In genomic region chr2:6312764-6313163, GRCm38 (mm10) we compare ENCODE assay signal across 28 mouse cellular contexts.
"Had no signal": no experiment of that assay in that cellular context is flagged by ENCODE, and none has a peak within 500 bp of the region (broad histone marks: within the 10 kb centered on the region; RNA-seq: fewer than 3 reads in every experiment).

No protein-coding gene starts in this region.

- H3K27me3 ChIP-seq: embryonic facial prominence, embryonic 12.5 days; embryonic facial prominence, embryonic 13.5 days; embryonic facial prominence, embryonic 15.5 days; forebrain, embryonic 12.5 days; forebrain, embryonic 13.5 days; forebrain, embryonic 15.5 days had no signal

- H3K27ac ChIP-seq: embryonic facial prominence, embryonic 10.5 days; embryonic facial prominence, embryonic 12.5 days; embryonic facial prominence, embryonic 13.5 days; embryonic facial prominence, embryonic 15.5 days; forebrain, embryonic 10.5 days; forebrain, embryonic 12.5 days; forebrain, embryonic 13.5 days; forebrain, embryonic 15.5 days; gastrocnemius, adult 2 months had no signal

- DNase-seq: cerebellum, adult 18-20 months; cerebellum, adult 2 months; cerebellum, adult 8-10 months; cerebellum, adult 9-10 months; cerebellum, adult 9-11 months; cerebellum, postnatal 10 days; cerebellum, postnatal 14 days; cerebellum, postnatal 25 days; cerebellum, postnatal 36 days; embryo, embryonic 11 days; forebrain, postnatal 0 days; gastrocnemius, adult 2 months; gastrocnemius, postnatal 10 days; gastrocnemius, postnatal 14 days; gastrocnemius, postnatal 25 days; gastrocnemius, postnatal 36 days; heart, adult 11 months had no signal

- H3K9me3 ChIP-seq: embryonic facial prominence, embryonic 10.5 days; embryonic facial prominence, embryonic 12.5 days; embryonic facial prominence, embryonic 13.5 days; embryonic facial prominence, embryonic 15.5 days; forebrain, embryonic 10.5 days; forebrain, embryonic 12.5 days; forebrain, embryonic 13.5 days; forebrain, embryonic 15.5 days had no signal

- H3K4me2 ChIP-seq: embryonic facial prominence, embryonic 12.5 days; embryonic facial prominence, embryonic 13.5 days; embryonic facial prominence, embryonic 15.5 days; forebrain, embryonic 12.5 days; forebrain, embryonic 13.5 days; forebrain, embryonic 15.5 days had no signal

- H3K36me3 ChIP-seq: embryonic facial prominence, embryonic 10.5 days; embryonic facial prominence, embryonic 12.5 days; embryonic facial prominence, embryonic 13.5 days; embryonic facial prominence, embryonic 15.5 days; forebrain, embryonic 10.5 days; forebrain, embryonic 12.5 days; forebrain, embryonic 15.5 days had no signal

- H3K9ac ChIP-seq: embryonic facial prominence, embryonic 12.5 days; embryonic facial prominence, embryonic 13.5 days; embryonic facial prominence, embryonic 15.5 days; forebrain, embryonic 12.5 days; forebrain, embryonic 13.5 days; forebrain, embryonic 15.5 days; forebrain, postnatal 0 days had no signal

- H3K4me1 ChIP-seq: embryonic facial prominence, embryonic 10.5 days; embryonic facial prominence, embryonic 12.5 days; embryonic facial prominence, embryonic 13.5 days; embryonic facial prominence, embryonic 15.5 days; forebrain, embryonic 10.5 days; forebrain, embryonic 12.5 days; forebrain, embryonic 13.5 days; forebrain, embryonic 15.5 days had no signal

- ATAC-seq: forebrain, embryonic 13.5 days; forebrain, embryonic 14.5 days; forebrain, embryonic 15.5 days; forebrain, embryonic 16.5 days; forebrain, postnatal 0 days had no signal

- H3K4me3 ChIP-seq: embryonic facial prominence, embryonic 10.5 days; embryonic facial prominence, embryonic 12.5 days; embryonic facial prominence, embryonic 13.5 days; embryonic facial prominence, embryonic 15.5 days; erythroblast, embryonic 14.5 days; forebrain, embryonic 10.5 days; forebrain, embryonic 12.5 days; forebrain, embryonic 13.5 days; forebrain, embryonic 15.5 days; gastrocnemius, adult 2 months had no signal
